Mouse (Mus musculus): ENCODE measurements around the gene Sec14l2. TPM values are rescaled to one million over a fixed set of nuclear protein-coding genes. Genes with fewer than 3 reads are reported as not detected.

The Sec14l2 gene
- 0.48 and 1.0 TPM in 2 replicates for polyA plus RNA-seq (2015; fragmentation: Nextera tagmentation; extraction: Ambion mirVana)

DNA sequence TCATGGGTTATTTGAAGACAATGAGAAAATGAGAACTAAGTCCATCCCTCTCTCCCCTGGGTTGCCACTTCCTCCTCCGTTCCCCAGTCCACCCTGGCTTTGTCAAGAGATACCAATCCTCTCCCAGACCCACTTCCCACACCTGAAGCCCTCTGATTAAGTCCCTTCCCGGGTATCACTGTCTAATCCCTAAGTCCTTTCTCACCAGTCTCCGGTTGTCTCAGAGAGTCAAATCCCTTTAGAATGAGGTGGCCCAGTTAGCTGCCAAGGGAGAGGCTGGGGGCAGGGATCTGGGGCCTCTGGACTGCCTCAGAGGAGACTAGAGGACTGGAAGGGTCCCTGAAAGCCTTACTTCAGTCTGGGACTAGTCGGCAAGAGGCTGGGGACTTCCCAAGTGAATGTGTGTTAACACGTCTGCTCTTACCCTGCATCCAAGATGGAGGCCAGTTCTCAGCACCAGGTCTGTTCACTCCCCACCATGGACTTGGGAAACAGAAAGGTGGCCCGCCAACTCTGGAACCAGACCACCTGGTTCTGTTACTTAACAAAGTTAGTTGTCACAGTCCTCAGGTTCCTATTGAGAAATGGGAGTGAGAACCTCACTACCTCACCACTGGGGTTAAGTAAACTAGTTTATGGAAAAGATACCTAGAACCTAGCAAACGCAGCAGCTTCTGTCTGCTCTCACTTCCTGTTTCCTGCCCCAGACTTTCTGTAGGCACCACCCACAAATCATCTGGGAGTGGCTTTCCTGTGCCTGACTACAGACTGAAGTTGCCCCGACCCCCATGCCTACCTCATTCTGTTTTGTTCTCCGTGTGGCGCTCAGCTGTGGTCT, at the start of gene Sec14l2:
Gene Sec14l2, minus strand, starts transcription at position 674 of the 838 bp plus-strand sequence.
- peaks cover 22% of the 10 kb centered on the region for H3K4me1 ChIP-seq
- no peak within 1 kb of the TSS for H3K27ac ChIP-seq (replicated peaks)
- H3K4me3 ChIP-seq = no peak within 1 kb of the TSS
- H3K36me3 ChIP-seq = no peaks in the 10 kb centered on the region
- H3K4me2 ChIP-seq = no peak within 1 kb of the TSS
- H3K9me3 ChIP-seq = peaks cover 23% of the 10 kb centered on the region
- 67% methylated on average over 10 of the region's 10 CpGs for WGBS
- H3K9ac ChIP-seq = no peak within 1 kb of the TSS
- no peak for ATAC-seq (ENCODE audit: extremely low read depth, insufficient number of reproducible peaks, low FRiP score, low TSS enrichment)
- H3K27me3 ChIP-seq (replicated peaks) = peaks cover 35% of the 10 kb centered on the region

DNA sequence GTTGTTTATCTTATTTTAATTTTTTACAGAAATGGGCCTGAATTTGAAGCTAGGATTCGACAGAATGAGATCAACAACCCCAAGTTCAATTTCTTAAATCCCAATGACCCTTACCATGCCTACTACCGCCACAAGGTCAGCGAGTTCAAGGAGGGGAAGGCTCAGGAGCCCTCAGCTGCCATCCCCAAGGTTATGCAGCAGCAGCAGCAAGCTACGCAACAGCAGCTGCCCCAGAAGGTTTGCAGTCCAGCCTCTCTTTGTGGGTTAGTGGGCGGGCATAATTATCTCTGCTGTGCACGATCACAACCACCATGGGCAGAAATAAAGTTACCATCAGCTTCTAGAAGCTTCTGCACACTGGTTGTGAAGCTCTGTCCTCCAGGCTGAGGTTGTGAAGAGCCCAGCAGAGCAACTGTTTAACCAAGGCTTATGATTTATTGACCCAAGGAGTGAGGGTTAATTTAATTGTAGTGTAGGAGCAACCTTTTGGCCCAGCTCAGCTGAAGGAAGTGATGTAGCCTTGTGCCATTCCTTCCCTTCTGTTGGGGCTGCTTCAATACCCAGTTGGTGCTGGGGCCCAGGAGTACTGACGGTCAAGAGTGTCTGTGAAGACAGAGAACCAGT, 43.4 kb upstream of the Sec14l2 start:
- H3K27ac ChIP-seq (replicated peaks) = no peak overlapping the region
- H3K4me2 ChIP-seq = no peak overlapping the region
- H3K4me3 ChIP-seq = no peak overlapping the region
- H3K27me3 ChIP-seq (replicated peaks) = no peaks in the 10 kb centered on the region
- ATAC-seq (ENCODE audit: extremely low read depth, insufficient number of reproducible peaks, low FRiP score, low TSS enrichment) = no peak
- peaks cover 21% of the 10 kb centered on the region for H3K4me1 ChIP-seq
- 94% methylated on average over 7 of the region's 7 CpGs for WGBS
- no peaks in the 10 kb centered on the region for H3K9me3 ChIP-seq
- no peak overlapping the region for H3K9ac ChIP-seq
- H3K36me3 ChIP-seq = peaks cover 100% of the 10 kb centered on the region

DNA sequence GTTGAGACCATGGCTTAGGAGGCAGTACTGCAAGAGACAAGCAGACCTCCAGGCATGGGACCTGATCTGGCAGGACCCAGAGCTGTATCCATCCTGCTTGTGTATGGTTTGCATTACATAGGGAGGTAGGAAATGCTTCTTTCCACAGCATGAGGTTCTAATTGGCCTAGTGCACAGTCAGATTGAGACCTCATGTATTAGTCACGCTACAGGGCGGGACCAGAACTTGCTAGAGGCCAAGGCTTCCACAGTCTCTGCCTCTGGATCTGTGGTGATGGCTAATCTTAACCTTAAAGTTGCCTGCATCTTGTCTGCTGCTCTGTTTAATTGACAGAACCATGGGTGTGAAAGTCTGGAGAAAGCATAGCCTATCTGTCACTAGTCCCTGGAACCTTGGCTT, 41.5 kb upstream of the Sec14l2 start:
- Histone ChIP-seq H3K9ac (peak overlapping the region; percentile 40; the same call in 1 of the 2 replicates), H3K27me3 (replicated peaks) (no peaks in the 10 kb centered on the region), H3K4me2 (no peak overlapping the region), H3K27ac (replicated peaks) (no peak overlapping the region), H3K9me3 (no peaks in the 10 kb centered on the region), H3K36me3 (peaks cover 87% of the 10 kb centered on the region), H3K4me1 (peaks cover 33% of the 10 kb centered on the region), H3K4me3 (no peak overlapping the region)
- ATAC-seq (ENCODE audit: extremely low read depth, insufficient number of reproducible peaks, low FRiP score, low TSS enrichment) = no peak
- WGBS = 89% methylated on average over 2 of the region's 2 CpGs

- H3K27ac ChIP-seq (replicated peaks) = peak overlapping the region; percentile 94
- H3K27me3 ChIP-seq (replicated peaks) = no peaks in the 10 kb centered on the region
- H3K9ac ChIP-seq = peak overlapping the region; percentile 92
- peaks cover 50% of the 10 kb centered on the region for H3K36me3 ChIP-seq
- peaks cover 46% of the 10 kb centered on the region for H3K4me1 ChIP-seq
- peak overlapping the region; percentile 87 for H3K4me3 ChIP-seq
- 4% methylated on average over 15 of the region's 15 CpGs for WGBS
- no peak for ATAC-seq (ENCODE audit: extremely low read depth, insufficient number of reproducible peaks, low FRiP score, low TSS enrichment)
- H3K4me2 ChIP-seq = peak overlapping the region; percentile 96
- H3K9me3 ChIP-seq = no peaks in the 10 kb centered on the region
These were observed 37.7 kb upstream of the Sec14l2 start for GRCm38 (mm10) chr11:4160758-4161480.

- 1% methylated on average over 53 of the region's 54 CpGs for WGBS
- Histone ChIP-seq H3K4me3 (peak within 1 kb of the TSS; percentile 87), H3K4me2 (peak within 1 kb of the TSS; percentile 96), H3K9ac (peak within 1 kb of the TSS; percentile 92), H3K36me3 (peaks cover 41% of the 10 kb centered on the region), H3K4me1 (peaks cover 46% of the 10 kb centered on the region), H3K27me3 (replicated peaks) (no peaks in the 10 kb centered on the region), H3K9me3 (no peaks in the 10 kb centered on the region), H3K27ac (replicated peaks) (peak within 1 kb of the TSS; percentile 94)
- ATAC-seq (ENCODE audit: extremely low read depth, insufficient number of reproducible peaks, low FRiP score, low TSS enrichment) = peak; percentile 81
These were observed 36.8 kb upstream of the Sec14l2 start, which contains the start of the genes Ccdc157 and Sf3a1 for GRCm38 (mm10) chr11:4159808-4160708. Ccdc157 (minus strand) TSS chr11:4160293. Sf3a1 (plus strand) TSS chr11:4160350.

DNA sequence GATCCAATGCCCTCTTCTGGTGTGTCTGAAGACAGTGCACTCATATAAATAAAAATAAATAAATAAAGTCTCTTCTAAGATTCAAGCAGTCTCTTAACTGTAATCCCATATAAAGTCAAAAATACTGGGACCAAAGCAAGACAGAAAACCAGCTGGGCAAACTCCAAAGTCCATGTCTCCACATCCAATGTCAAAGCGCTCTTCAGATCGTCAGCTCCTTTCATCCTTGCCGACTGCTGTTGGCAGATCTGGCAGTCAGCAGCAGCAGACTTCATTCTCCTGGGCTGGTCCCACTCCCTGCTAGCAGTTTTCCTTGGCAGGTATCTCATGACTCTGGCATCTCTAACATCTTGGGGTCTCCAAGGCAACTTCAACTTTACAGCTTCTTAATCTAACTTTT, 35.5 kb upstream of the Sec14l2 start:
- Histone ChIP-seq H3K4me2 (peak overlapping the region; percentile 96), H3K27ac (replicated peaks) (no peak overlapping the region), H3K9ac (no peak overlapping the region), H3K27me3 (replicated peaks) (no peaks in the 10 kb centered on the region), H3K36me3 (peaks cover 31% of the 10 kb centered on the region), H3K4me1 (peaks cover 39% of the 10 kb centered on the region), H3K4me3 (no peak overlapping the region), H3K9me3 (no peaks in the 10 kb centered on the region)
- ATAC-seq (ENCODE audit: extremely low read depth, insufficient number of reproducible peaks, low FRiP score, low TSS enrichment) = no peak
- 73% methylated on average over 3 of the region's 3 CpGs for WGBS

DNA sequence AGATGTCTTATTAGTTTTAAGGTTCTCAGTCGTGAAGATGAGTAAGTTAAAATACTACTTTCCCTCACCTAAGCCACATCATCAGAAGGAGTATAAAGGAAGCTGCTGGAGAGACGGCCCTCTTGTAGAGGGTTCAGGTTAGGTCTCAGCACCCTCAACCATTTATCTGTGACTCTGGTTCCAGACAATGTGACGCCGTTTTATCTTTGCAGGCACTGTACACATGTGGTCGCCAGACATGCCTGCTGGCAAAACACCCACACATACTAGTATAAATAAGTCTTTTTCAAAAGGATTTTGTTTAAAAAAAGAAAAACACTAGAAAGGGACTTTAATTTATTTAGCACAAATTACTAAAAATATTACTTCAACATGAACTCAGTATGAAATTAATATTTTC, 32.4 kb upstream of the Sec14l2 start:
- Histone ChIP-seq H3K9ac (no peak overlapping the region), H3K27me3 (replicated peaks) (no peaks in the 10 kb centered on the region), H3K27ac (replicated peaks) (no peak overlapping the region), H3K4me3 (no peak overlapping the region), H3K4me2 (no peak overlapping the region), H3K4me1 (peaks cover 15% of the 10 kb centered on the region), H3K36me3 (peaks cover 7% of the 10 kb centered on the region), H3K9me3 (no peaks in the 10 kb centered on the region)
- ATAC-seq (ENCODE audit: extremely low read depth, insufficient number of reproducible peaks, low FRiP score, low TSS enrichment) = no peak
- 47% methylated on average over 5 of the region's 5 CpGs for WGBS

DNA sequence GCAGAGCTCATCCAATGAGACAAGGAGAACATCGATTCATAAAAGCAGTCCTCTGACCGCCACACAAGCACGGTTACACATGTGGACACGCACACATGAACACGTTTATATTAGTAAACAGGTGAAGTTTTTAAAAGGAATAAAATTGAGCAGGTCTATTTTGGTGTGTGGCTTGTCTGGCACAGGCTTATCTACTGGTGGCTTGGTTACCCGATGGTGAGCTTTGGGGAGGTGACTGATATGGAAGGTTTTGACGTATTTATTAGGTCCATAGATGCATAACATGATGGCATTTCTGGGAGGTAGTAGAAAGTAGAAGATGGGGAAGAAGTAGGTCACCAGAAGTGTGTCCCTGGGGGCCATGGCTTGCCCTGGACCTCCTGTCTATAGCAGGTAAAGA, 30.5 kb upstream of the Sec14l2 start:
- H3K36me3 ChIP-seq = peaks cover 17% of the 10 kb centered on the region
- no peak overlapping the region for H3K4me3 ChIP-seq
- no peak overlapping the region for H3K9ac ChIP-seq
- H3K4me1 ChIP-seq = peaks cover 5% of the 10 kb centered on the region; the same call in 1 of the 2 replicates
- H3K4me2 ChIP-seq = no peak overlapping the region
- no peak overlapping the region for H3K27ac ChIP-seq (replicated peaks)
- H3K27me3 ChIP-seq (replicated peaks) = no peaks in the 10 kb centered on the region
- H3K9me3 ChIP-seq = no peaks in the 10 kb centered on the region
- 82% methylated on average over 7 of the region's 7 CpGs for WGBS
- no peak for ATAC-seq (ENCODE audit: extremely low read depth, insufficient number of reproducible peaks, low FRiP score, low TSS enrichment)

DNA sequence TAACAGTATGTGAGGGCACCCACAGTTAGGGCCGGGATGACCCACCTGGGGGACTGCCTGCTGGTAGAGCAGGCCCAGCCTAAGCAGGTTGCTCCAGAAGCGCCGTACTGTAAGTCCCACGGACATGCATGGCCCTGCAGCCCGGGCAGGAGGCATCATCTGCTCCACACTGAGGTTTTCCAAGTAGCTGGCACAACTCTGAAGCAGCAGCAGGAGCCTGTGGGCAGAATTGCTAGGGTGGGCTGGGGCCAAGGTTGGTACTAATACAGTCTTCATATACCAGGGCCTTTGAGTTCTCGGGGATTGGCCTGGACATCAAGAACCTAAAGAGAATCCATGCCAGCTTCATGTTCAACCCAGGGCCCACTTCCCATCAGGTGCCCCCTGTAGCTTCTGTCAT, 26.7 kb upstream of the Sec14l2 start:
- H3K27me3 ChIP-seq (replicated peaks) = no peaks in the 10 kb centered on the region
- 76% methylated on average over 6 of the region's 6 CpGs for WGBS
- no peaks in the 10 kb centered on the region for H3K9me3 ChIP-seq

GRCm38 (mm10) chr11:4148536-4149156, 25.4 kb upstream of the Sec14l2 start:
- no peaks in the 10 kb centered on the region for H3K27me3 ChIP-seq (replicated peaks)
- H3K4me3 ChIP-seq = no peak overlapping the region
- ATAC-seq (ENCODE audit: extremely low read depth, insufficient number of reproducible peaks, low FRiP score, low TSS enrichment) = no peak
- H3K9ac ChIP-seq = no peak overlapping the region
- WGBS = 77% methylated on average over 9 of the region's 9 CpGs
- peaks cover 3% of the 10 kb centered on the region; the same call in 1 of the 2 replicates for H3K4me1 ChIP-seq
- no peak overlapping the region for H3K4me2 ChIP-seq
- H3K36me3 ChIP-seq = peaks cover 37% of the 10 kb centered on the region
- no peaks in the 10 kb centered on the region for H3K9me3 ChIP-seq
- H3K27ac ChIP-seq (replicated peaks) = no peak overlapping the region

More for the DNA sequence above, 26.7 kb upstream of the Sec14l2 start:
- H3K36me3 ChIP-seq = peaks cover 30% of the 10 kb centered on the region
- peaks cover 3% of the 10 kb centered on the region; the same call in 1 of the 2 replicates for H3K4me1 ChIP-seq
- H3K4me2 ChIP-seq = no peak overlapping the region
- no peak overlapping the region for H3K9ac ChIP-seq
- H3K27ac ChIP-seq (replicated peaks) = no peak overlapping the region
- ATAC-seq (ENCODE audit: extremely low read depth, insufficient number of reproducible peaks, low FRiP score, low TSS enrichment) = no peak
- no peak overlapping the region for H3K4me3 ChIP-seq

Data from heart, embryonic 13.5 days (tissue).